Mouse (Mus musculus) ES-Bruce4 (cell line): ENCODE measurements around the gene Mgat4a. TPM values are rescaled to one million over a fixed set of nuclear protein-coding genes. Genes with fewer than 3 reads are reported as not detected.

Source experiments
- H3K27ac ChIP-seq: 2 replicates; pipeline ENCODE4 v1.5.1; 2012; ENCODE audit warnings: low read length, inconsistent platforms; ENCODE audit not compliant: insufficient read depth
- H3K27me3 ChIP-seq: 2 replicates; pipeline ENCODE4 v1.6.1; 2012; ENCODE audit warnings: mild to moderate bottlenecking, low read length, inconsistent platforms; ENCODE audit not compliant: control insufficient read depth, poor library complexity, insufficient read depth, severe bottlenecking
- H3K36me3 ChIP-seq: 2 replicates; pipeline ENCODE4 v1.6.1; 2012; ENCODE audit warnings: inconsistent platforms, mild to moderate bottlenecking, low read length, moderate library complexity; ENCODE audit not compliant: control insufficient read depth, poor library complexity, insufficient read depth, severe bottlenecking
- H3K4me1 ChIP-seq: one replicate; pipeline ENCODE4 v1.8.1; 2011; ENCODE audit warnings: low read length; ENCODE audit not compliant: control insufficient read depth, insufficient read depth
- H3K4me3 ChIP-seq: 2 replicates; pipeline ENCODE4 v1.5.1; 2011; ENCODE audit warnings: low read depth, mild to moderate bottlenecking, low read length
- H3K9ac ChIP-seq: 2 replicates; pipeline ENCODE4 v1.6.1; 2012; ENCODE audit warnings: low read depth, mild to moderate bottlenecking, inconsistent platforms; ENCODE audit not compliant: poor library complexity, severe bottlenecking
- H3K9me3 ChIP-seq: replicated peaks from 2 replicates; pipeline ENCODE4 v1.6.1; 2012; ENCODE audit warnings: mild to moderate bottlenecking, low read length, inconsistent platforms; ENCODE audit not compliant: control insufficient read depth, poor library complexity, insufficient read depth, severe bottlenecking
- CTCF ChIP-seq: IDR thresholded peaks from one replicate; pipeline ENCODE4 v1.8.1; 2011; ENCODE audit warnings: low read depth, low read length
- EP300 ChIP-seq: IDR thresholded peaks from 2 replicates; pipeline ENCODE4 v1.6.1; 2011; ENCODE audit warnings: low read depth, low read length; ENCODE audit not compliant: insufficient read depth
- POLR2A ChIP-seq: IDR thresholded peaks from one replicate; pipeline ENCODE4 v1.8.1; 2011; ENCODE audit warnings: low read length; ENCODE audit not compliant: insufficient read depth
- polyA plus RNA-seq: library from polyadenylated mRNA; stranded (reverse); fragments of >200 nt; gene quantifications from 2 replicates; pipeline ENCODE4 v1.2.4, GENCODE M21; 2011; ENCODE audit warnings: low read depth; ENCODE audit not compliant: missing spikeins, insufficient read depth, insufficient read length

The Mgat4a gene
- polyA plus RNA-seq, 1 experiment, result 9.2 TPM

GRCm38 (mm10) chr1:37409647-37410046, 131.2 kb downstream of the Mgat4a start:
- H3K9me3 ChIP-seq, result no peaks in the 10 kb centered on the region
- no peaks in the 10 kb centered on the region for H3K27me3 ChIP-seq
- no peaks in the 10 kb centered on the region for H3K36me3 ChIP-seq
- TF ChIP-seq POLR2A (no peak), EP300 (no peak), CTCF (no peak)
- H3K4me3 ChIP-seq, result no peak overlapping the region
- no peaks in the 10 kb centered on the region for H3K4me1 ChIP-seq
- no peak overlapping the region for H3K27ac ChIP-seq
- no peak overlapping the region for H3K9ac ChIP-seq

DNA sequence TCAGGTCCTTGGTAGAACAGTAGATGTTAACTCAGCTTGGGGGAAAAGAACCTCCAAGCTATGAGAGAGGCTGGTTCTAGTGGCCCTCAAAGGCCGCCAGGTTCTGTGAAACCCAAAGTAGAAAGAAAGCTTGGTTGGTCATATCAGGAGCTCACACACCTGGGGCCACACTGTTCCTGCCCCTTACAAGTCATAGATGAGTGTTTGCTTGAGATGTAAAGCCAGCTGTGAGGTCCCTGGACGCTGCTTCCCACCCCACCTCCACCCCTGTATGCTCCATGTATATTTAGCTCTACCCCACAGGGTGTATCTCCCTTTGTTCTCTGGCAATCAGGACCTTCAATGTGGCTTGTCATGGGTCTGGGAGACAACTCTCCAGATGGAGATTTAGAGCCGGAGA, 132.1 kb downstream of the Mgat4a start:
- Histone ChIP-seq H3K9me3 (no peaks in the 10 kb centered on the region), H3K4me1 (no peaks in the 10 kb centered on the region), H3K27ac (no peak overlapping the region), H3K36me3 (no peaks in the 10 kb centered on the region), H3K4me3 (no peak overlapping the region), H3K9ac (no peak overlapping the region), H3K27me3 (no peaks in the 10 kb centered on the region)
- no peak for TF ChIP-seq EP300
- TF ChIP-seq POLR2A, result no peak
- no peak for TF ChIP-seq CTCF

DNA sequence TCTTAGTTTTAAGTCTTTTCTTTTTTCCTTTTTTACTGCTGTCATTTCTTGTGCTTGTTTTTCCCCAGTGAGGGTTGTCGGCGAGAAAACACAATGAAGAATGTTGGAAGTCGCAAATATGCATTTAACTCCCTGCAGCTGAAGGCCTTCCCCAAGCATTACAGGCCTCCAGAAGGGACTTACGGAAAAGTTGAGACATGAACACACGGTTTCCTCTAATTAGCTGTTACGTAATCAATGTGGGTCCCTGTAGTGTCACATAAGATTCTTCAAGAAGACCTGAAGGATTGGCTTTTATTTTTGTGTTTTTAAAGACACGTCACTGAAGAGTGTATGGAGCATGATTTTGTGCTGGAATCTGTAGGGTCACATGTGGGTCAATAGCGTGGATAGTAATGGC, 132.8 kb downstream of the Mgat4a start:
- no peak overlapping the region for H3K4me3 ChIP-seq
- no peaks in the 10 kb centered on the region for H3K4me1 ChIP-seq
- no peak overlapping the region for H3K9ac ChIP-seq
- H3K36me3 ChIP-seq, result no peaks in the 10 kb centered on the region
- no peaks in the 10 kb centered on the region for H3K9me3 ChIP-seq
- no peak overlapping the region for H3K27ac ChIP-seq
- H3K27me3 ChIP-seq, result no peaks in the 10 kb centered on the region
- TF ChIP-seq POLR2A (no peak), EP300 (no peak), CTCF (no peak)

DNA sequence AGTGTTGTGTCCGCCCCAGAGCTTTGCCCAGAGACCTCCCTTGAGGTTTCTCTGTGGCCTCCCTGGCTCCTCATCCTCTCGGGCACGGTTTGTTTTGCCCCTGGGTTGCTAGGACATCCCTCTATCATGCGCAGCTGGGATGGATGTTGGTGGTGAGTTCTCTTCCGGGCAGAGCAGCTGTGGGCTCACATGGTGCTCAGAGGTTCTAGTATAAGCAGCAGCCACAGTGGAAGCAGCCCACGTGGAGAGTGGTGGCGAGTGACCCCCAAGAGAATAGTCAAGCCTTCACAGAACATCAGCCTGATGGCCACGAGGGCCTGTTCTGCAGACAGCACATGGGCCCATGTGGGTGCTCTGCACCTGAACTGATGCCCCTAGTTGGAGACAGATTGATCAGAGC, 133.6 kb downstream of the Mgat4a start:
- H3K36me3 ChIP-seq, result no peaks in the 10 kb centered on the region
- no peaks in the 10 kb centered on the region for H3K27me3 ChIP-seq
- no peaks in the 10 kb centered on the region for H3K4me1 ChIP-seq
- H3K9ac ChIP-seq, result no peak overlapping the region
- H3K9me3 ChIP-seq, result no peaks in the 10 kb centered on the region
- TF ChIP-seq EP300 (no peak), POLR2A (no peak), CTCF (no peak)
- no peak overlapping the region for H3K4me3 ChIP-seq
- no peak overlapping the region for H3K27ac ChIP-seq

GRCm38 (mm10) chr1:37405137-37405536, 135.7 kb downstream of the Mgat4a start:
- TF ChIP-seq CTCF, result no peak
- no peaks in the 10 kb centered on the region for H3K36me3 ChIP-seq
- H3K4me1 ChIP-seq, result no peaks in the 10 kb centered on the region
- H3K9me3 ChIP-seq, result no peaks in the 10 kb centered on the region
- no peaks in the 10 kb centered on the region for H3K27me3 ChIP-seq
- H3K9ac ChIP-seq, result no peak overlapping the region
- no peak overlapping the region for H3K27ac ChIP-seq
- H3K4me3 ChIP-seq, result no peak overlapping the region

DNA sequence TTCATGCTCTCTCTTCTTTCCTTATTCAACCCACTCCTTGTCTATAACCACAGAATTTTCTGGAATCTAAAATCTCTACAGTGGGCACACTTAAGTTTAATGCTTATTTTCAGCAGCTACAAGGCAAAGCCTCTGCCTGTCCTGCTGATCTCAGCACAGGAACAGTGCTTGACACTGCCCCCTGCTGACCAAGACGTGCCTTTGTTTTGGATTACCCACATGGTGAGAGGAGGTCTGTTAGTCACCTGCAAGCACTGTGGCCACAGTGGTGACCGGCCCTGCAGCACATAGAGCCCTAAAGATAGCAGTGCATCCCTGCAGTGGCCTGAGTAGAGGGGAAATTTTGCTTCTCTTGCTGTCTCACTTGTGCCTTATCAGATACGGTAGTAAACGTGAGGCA, 139.1 kb downstream of the Mgat4a start:
- no peaks in the 10 kb centered on the region for H3K36me3 ChIP-seq
- H3K4me1 ChIP-seq, result peaks cover 2% of the 10 kb centered on the region
- no peaks in the 10 kb centered on the region for H3K27me3 ChIP-seq
- H3K4me3 ChIP-seq, result peak overlapping the region; percentile 24
- H3K9ac ChIP-seq, result no peak overlapping the region
- no peaks in the 10 kb centered on the region for H3K9me3 ChIP-seq
- H3K27ac ChIP-seq, result no peak overlapping the region
- peak; percentile 90 for TF ChIP-seq CTCF
- TF ChIP-seq POLR2A, result no peak
